Mouse (Mus musculus): ENCODE data around the gene Cchcr1. TPM values are rescaled to one million over a fixed set of nuclear protein-coding genes. Genes with fewer than 3 reads are reported as not detected.
"Not testable (repeated sequence)": the region's sequence is repeated elsewhere in the genome, so short reads cannot be mapped to it uniquely, and the experiment has no call there.

Cchcr1 gene
- total and polyA plus RNA-seq, 3 experiments = 12.5 to 18.7 (median 13.3) TPM

GRCm38 (mm10) chr17:35504628-35505481 is 12.0 kb upstream of the Cchcr1 start:
- H3K9me3 ChIP-seq (replicated peaks) = no peaks in the 10 kb centered on the region
- H3K27me3 ChIP-seq (ENCODE audit: insufficient read depth, low read length) = peaks cover 61% of the 10 kb centered on the region
- H3K36me3 ChIP-seq (replicated peaks) = no peaks in the 10 kb centered on the region
- DNase-seq (ENCODE audit: low spot score) (no peak), ATAC-seq (ENCODE audit: extremely low read depth, insufficient number of reproducible peaks, low FRiP score, poor library complexity, severe bottlenecking) (no peak)
- TF ChIP-seq TAL1 (conservative IDR thresholded peaks at IDR 0.05; ENCODE audit: low read depth, low read length) (no peak), GATA2 (IDR thresholded peaks at IDR 0.05; ENCODE audit: borderline replicate concordance, low read depth, low read length) (no peak), POLR2AphosphoS5 (IDR thresholded peaks at IDR 0.05; ENCODE audit: insufficient replicate concordance, low read depth, low read length) (no peak), CTCF (IDR thresholded peaks at IDR 0.05; ENCODE audit: low read depth, low read length) (no peak), GATA1 (IDR thresholded peaks at IDR 0.05; ENCODE audit: borderline replicate concordance, low read length) (no peak)
- peaks cover 3% of the 10 kb centered on the region; the same call in 1 of the 2 replicates for H3K4me1 ChIP-seq (ENCODE audit: insufficient read depth, low read depth, low read length)
- H3K4me3 ChIP-seq (ENCODE audit: low read depth, low read length) = no peak overlapping the region

DNA sequence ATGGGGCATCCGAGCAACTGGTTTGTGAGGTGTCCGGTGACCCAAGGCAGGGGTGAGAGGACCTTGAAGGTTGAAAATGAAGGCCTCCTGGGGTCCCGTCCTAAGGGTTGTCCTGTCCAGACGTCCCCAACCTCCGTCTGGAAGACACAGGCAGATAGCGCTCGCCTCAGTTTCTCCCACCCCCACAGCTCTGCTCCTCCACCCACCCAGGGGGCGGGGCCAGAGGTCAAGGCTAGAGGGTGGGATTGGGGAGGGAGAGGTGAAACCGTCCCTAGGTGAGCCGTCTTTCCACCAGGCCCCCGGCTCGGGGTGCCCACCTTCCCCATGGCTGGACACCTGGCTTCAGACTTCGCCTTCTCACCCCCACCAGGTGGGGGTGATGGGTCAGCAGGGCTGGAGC is 11.1 kb upstream of the Cchcr1 start, which contains the start of gene Pou5f1:
Pou5f1 (plus strand) TSS at position 243 of the 400 bp plus-strand sequence.
- Histone ChIP-seq H3K4me3 (ENCODE audit: low read depth, low read length) (no peak within 1 kb of the TSS), H3K9me3 (replicated peaks) (no peaks in the 10 kb centered on the region), H3K4me1 (ENCODE audit: insufficient read depth, low read depth, low read length) (peaks cover 3% of the 10 kb centered on the region; the same call in 1 of the 2 replicates), H3K27me3 (ENCODE audit: insufficient read depth, low read length) (peaks cover 61% of the 10 kb centered on the region), H3K36me3 (replicated peaks) (no peaks in the 10 kb centered on the region)
- DNase-seq (ENCODE audit: low spot score) (no peak), ATAC-seq (ENCODE audit: extremely low read depth, insufficient number of reproducible peaks, low FRiP score, poor library complexity, severe bottlenecking) (no peak)
- TF ChIP-seq GATA1 (IDR thresholded peaks at IDR 0.05; ENCODE audit: borderline replicate concordance, low read length) (no peak), TAL1 (conservative IDR thresholded peaks at IDR 0.05; ENCODE audit: low read depth, low read length) (no peak), CTCF (IDR thresholded peaks at IDR 0.05; ENCODE audit: low read depth, low read length) (no peak), POLR2AphosphoS5 (IDR thresholded peaks at IDR 0.05; ENCODE audit: insufficient replicate concordance, low read depth, low read length) (no peak), GATA2 (IDR thresholded peaks at IDR 0.05; ENCODE audit: borderline replicate concordance, low read depth, low read length) (no peak)

DNA sequence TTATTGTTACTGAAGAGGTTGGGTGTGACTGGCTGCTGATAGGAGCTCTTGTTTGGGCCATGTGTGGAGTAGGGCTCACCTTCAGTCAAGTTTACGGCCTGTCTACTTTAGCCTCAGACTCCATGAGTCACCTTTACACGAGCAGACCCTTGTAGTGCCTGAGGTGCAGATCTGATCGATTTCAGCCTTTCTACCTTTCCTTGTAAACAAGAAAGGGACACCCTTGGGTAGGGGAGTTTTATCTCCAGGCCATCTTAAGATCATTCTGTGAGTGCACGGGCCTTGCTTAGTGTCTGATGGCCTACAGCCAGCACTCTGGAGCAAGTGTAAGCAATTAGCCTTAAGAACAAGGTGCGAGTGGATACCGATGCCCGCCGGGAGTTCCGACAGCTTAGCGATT is 10.0 kb upstream of the Cchcr1 start:
- H3K27me3 ChIP-seq (ENCODE audit: insufficient read depth, low read length) = peaks cover 61% of the 10 kb centered on the region
- no peak for ATAC-seq (ENCODE audit: extremely low read depth, insufficient number of reproducible peaks, low FRiP score, poor library complexity, severe bottlenecking)

DNA sequence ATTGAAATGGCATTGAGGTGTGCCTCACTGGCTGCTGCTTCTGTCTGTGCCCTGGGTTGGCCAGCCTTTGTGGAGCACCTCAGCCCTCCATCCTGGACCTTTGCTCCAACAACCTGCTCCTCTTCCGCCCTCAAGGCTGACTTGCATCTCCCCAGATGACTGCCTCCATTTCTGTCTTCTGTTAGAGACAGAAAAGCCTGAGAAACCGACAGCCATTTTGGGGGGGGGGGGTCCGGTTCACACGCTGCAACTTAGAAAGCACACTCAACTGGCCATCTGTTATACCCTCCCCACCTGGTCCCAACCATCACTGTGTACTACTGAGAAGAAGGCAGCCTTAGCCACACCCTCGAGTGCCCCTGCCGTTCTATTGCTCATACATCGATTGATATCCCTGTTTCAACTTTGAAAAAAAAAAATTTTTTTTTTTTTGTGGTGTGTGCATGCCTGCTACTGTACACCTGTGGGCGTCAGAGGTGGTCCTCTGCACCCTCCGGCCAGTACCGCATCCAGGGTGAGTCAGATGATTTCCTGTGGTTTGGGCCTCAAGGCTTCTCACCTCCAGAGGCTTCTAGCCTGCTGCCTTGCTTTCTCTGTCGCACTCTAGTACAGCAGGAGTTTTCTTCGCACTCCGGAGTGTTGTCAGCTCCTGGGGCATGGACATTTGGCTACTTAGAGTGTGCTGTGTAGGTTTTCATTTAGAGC is 9.2 kb upstream of the Cchcr1 start:
- Histone ChIP-seq H3K4me1 (ENCODE audit: insufficient read depth, low read depth, low read length) (peaks cover 3% of the 10 kb centered on the region; the same call in 1 of the 2 replicates), H3K36me3 (replicated peaks) (peaks cover 6% of the 10 kb centered on the region), H3K4me3 (ENCODE audit: low read depth, low read length) (no peak overlapping the region), H3K9me3 (replicated peaks) (no peaks in the 10 kb centered on the region), H3K27me3 (ENCODE audit: insufficient read depth, low read length) (peaks cover 55% of the 10 kb centered on the region)
- DNase-seq (ENCODE audit: low spot score) (no peak), ATAC-seq (ENCODE audit: extremely low read depth, insufficient number of reproducible peaks, low FRiP score, poor library complexity, severe bottlenecking) (no peak)
- no peak for TF ChIP-seq GATA1 (IDR thresholded peaks at IDR 0.05; ENCODE audit: borderline replicate concordance, low read length)
- no peak for TF ChIP-seq GATA2 (IDR thresholded peaks at IDR 0.05; ENCODE audit: borderline replicate concordance, low read depth, low read length)
- TF ChIP-seq POLR2AphosphoS5 (IDR thresholded peaks at IDR 0.05; ENCODE audit: insufficient replicate concordance, low read depth, low read length) = no peak
- TF ChIP-seq TAL1 (conservative IDR thresholded peaks at IDR 0.05; ENCODE audit: low read depth, low read length) = no peak
- no peak for TF ChIP-seq CTCF (IDR thresholded peaks at IDR 0.05; ENCODE audit: low read depth, low read length)

More for the DNA sequence above, 10.0 kb upstream of the Cchcr1 start:
- no peaks in the 10 kb centered on the region for H3K9me3 ChIP-seq (replicated peaks)
- peaks cover 3% of the 10 kb centered on the region; the same call in 1 of the 2 replicates for H3K4me1 ChIP-seq (ENCODE audit: insufficient read depth, low read depth, low read length)
- TF ChIP-seq CTCF (IDR thresholded peaks at IDR 0.05; ENCODE audit: low read depth, low read length) (no peak), POLR2AphosphoS5 (IDR thresholded peaks at IDR 0.05; ENCODE audit: insufficient replicate concordance, low read depth, low read length) (no peak), GATA2 (IDR thresholded peaks at IDR 0.05; ENCODE audit: borderline replicate concordance, low read depth, low read length) (no peak), GATA1 (IDR thresholded peaks at IDR 0.05; ENCODE audit: borderline replicate concordance, low read length) (no peak), TAL1 (conservative IDR thresholded peaks at IDR 0.05; ENCODE audit: low read depth, low read length) (no peak)
- no peak for DNase-seq (ENCODE audit: low spot score)
- H3K4me3 ChIP-seq (ENCODE audit: low read depth, low read length) = no peak overlapping the region
- H3K36me3 ChIP-seq (replicated peaks) = no peaks in the 10 kb centered on the region

DNA sequence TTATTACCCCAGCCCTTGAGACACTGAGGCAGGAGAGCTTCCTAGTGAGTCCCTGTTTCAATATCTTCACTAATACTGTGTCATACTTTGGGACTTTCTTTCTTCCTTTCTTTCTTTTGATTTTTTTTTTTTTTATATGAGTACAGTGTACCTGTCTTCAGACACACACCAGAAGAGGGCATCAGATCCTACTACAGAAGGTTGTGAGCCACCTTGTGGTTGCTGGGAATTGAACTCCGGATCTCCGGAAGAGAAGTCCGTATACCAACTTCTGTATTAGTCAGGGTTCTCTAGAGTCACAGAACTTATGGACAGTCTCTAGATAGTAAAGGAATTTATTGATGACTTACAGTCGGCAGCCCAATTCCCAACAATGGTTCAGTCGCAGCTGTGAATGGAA is 8.6 kb upstream of the Cchcr1 start:
- Histone ChIP-seq H3K27me3 (ENCODE audit: insufficient read depth, low read length) (peaks cover 52% of the 10 kb centered on the region), H3K36me3 (replicated peaks) (peaks cover 12% of the 10 kb centered on the region)
- H3K9me3 ChIP-seq (replicated peaks); H3K4me3 ChIP-seq (ENCODE audit: low read depth, low read length); H3K4me1 ChIP-seq (ENCODE audit: insufficient read depth, low read depth, low read length); ATAC-seq (ENCODE audit: extremely low read depth, insufficient number of reproducible peaks, low FRiP score, poor library complexity, severe bottlenecking); DNase-seq (ENCODE audit: low spot score): not testable (repeated sequence)

DNA sequence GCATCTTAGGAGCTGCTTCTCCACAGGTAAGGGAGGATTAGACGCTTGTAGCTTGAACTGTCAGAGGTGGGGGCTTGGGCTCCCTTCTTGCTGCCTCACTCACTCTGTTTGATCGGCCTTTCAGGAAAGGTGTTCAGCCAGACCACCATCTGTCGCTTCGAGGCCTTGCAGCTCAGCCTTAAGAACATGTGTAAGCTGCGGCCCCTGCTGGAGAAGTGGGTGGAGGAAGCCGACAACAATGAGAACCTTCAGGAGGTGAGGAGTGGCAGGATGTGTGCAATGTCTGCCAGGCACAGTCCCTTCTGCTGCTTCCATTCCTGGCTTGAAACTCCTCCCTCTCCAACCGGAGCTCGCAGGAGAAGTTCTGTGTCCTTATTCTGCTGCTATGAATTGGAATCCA is 7.6 kb upstream of the Cchcr1 start:
- DNase-seq (ENCODE audit: low spot score) (no peak), ATAC-seq (ENCODE audit: extremely low read depth, insufficient number of reproducible peaks, low FRiP score, poor library complexity, severe bottlenecking) (no peak; the same call in 1 of the 2 replicates)
- Histone ChIP-seq H3K27me3 (ENCODE audit: insufficient read depth, low read length) (peaks cover 42% of the 10 kb centered on the region), H3K36me3 (replicated peaks) (peaks cover 22% of the 10 kb centered on the region), H3K9me3 (replicated peaks) (no peaks in the 10 kb centered on the region), H3K4me3 (ENCODE audit: low read depth, low read length) (no peak overlapping the region), H3K4me1 (ENCODE audit: insufficient read depth, low read depth, low read length) (peaks cover 12% of the 10 kb centered on the region)
- TF ChIP-seq CTCF (IDR thresholded peaks at IDR 0.05; ENCODE audit: low read depth, low read length) = no peak
- TF ChIP-seq TAL1 (conservative IDR thresholded peaks at IDR 0.05; ENCODE audit: low read depth, low read length) = no peak
